Mouse (Mus musculus) erythroid progenitor cell, adult 5-6 weeks (primary cell): ENCODE data around the gene Espn. TPM values are rescaled to one million over a fixed set of nuclear protein-coding genes. Genes with fewer than 3 reads are reported as not detected.

Experiments
- ATAC-seq: replicated peaks from 2 replicates; pipeline ENCODE4 v1.8.0; 2016; ENCODE audit warnings: moderate number of reproducible peaks, mild to moderate bottlenecking, moderate TSS enrichment, inconsistent platforms; ENCODE audit not compliant: poor library complexity, low FRiP score, severe bottlenecking
- total RNA-seq, 2 experiments: library from RNA; stranded (forward) in 1 of 2; stranded (reverse) in 1 of 2; fragments of 150-400 nt in 1 of 2; fragments of 186-747, 209-891 nt in 1 of 2; gene quantifications; 2 replicates each; pipeline versions ENCODE4 v1.2.3 to v1.2.4; 2015 to 2017; ENCODE audit warnings: low replicate concordance in 2 of 2

Espn gene
- total RNA-seq, 2 experiments from 2014 or later = not detected

GRCm38 (mm10) chr4:152107971-152108509, 44.1 kb downstream of the Espn start:
- peak; percentile 31 for ATAC-seq

GRCm38 (mm10) chr4:152107493-152107892, 44.7 kb downstream of the Espn start:
- ATAC-seq = no peak

GRCm38 (mm10) chr4:152106746-152107145, 45.4 kb downstream of the Espn start:
- ATAC-seq = no peak

GRCm38 (mm10) chr4:152103025-152103424, 49.1 kb downstream of the Espn start:
- peak; percentile 77 for ATAC-seq

GRCm38 (mm10) chr4:152101921-152102320, 50.2 kb downstream of the Espn start:
- no peak for ATAC-seq

GRCm38 (mm10) chr4:152101081-152101653, 51.0 kb downstream of the Espn start:
- ATAC-seq = no peak

- ATAC-seq = no peak
These were observed 51.6 kb downstream of the Espn start for GRCm38 (mm10) chr4:152100541-152100940.

- no peak for ATAC-seq
These were observed 54.0 kb downstream of the Espn start for GRCm38 (mm10) chr4:152097911-152098799.

GRCm38 (mm10) chr4:152096927-152097326, 55.2 kb downstream of the Espn start:
- no peak for ATAC-seq

- ATAC-seq = peak; percentile 73
These were observed 55.9 kb downstream of the Espn start for GRCm38 (mm10) chr4:152095937-152096910.

GRCm38 (mm10) chr4:152094233-152094632, 57.9 kb downstream of the Espn start:
- ATAC-seq = no peak

- peak; percentile 92 for ATAC-seq
These were observed 59.3 kb downstream of the Espn start for GRCm38 (mm10) chr4:152092751-152093293.

- ATAC-seq = no peak
These were observed 62.0 kb downstream of the Espn start for GRCm38 (mm10) chr4:152090191-152090590.

GRCm38 (mm10) chr4:152088556-152089120, 63.5 kb downstream of the Espn start:
- no peak for ATAC-seq

GRCm38 (mm10) chr4:152088133-152088532, 64.0 kb downstream of the Espn start:
- ATAC-seq = no peak

GRCm38 (mm10) chr4:152087211-152088081, 64.7 kb downstream of the Espn start:
- ATAC-seq = no peak

- peak; percentile 52 for ATAC-seq
These were observed 65.5 kb downstream of the Espn start for GRCm38 (mm10) chr4:152086505-152087210.

- no peak for ATAC-seq
These were observed 67.6 kb downstream of the Espn start for GRCm38 (mm10) chr4:152084616-152085015.
